Mouse (Mus musculus): Measurements from ENCODE around the gene Gcdh. TPM values are rescaled to one million over a fixed set of nuclear protein-coding genes. Genes with fewer than 3 reads are reported as not detected.

Gene Gcdh
- polyA plus RNA-seq, 1 experiment = 65.8 TPM

DNA sequence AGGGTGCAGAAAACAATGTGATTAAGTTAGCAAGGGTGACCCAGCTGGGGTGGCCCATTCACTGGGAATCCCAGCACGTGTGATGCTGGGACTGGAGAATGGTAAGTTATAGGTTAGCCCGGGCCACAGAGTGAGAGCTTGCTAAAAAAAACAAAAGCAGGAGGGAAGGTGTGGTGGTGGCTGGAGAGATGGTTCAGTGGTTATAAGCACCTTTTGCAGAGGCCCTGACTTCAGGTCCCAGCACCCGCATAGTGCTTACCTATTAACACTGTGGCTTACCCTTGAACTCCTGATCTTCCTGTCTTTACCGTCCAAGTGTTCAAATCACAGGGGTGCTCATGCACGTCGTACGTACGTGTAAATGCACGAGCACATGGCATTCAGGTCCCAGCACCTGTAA, 13.3 kb upstream of the Gcdh start:
- DNase-seq = no peak
- Histone ChIP-seq H3K4me1 (ENCODE audit: control insufficient read depth, insufficient read depth, low read length) (peaks cover 3% of the 10 kb centered on the region; the same call in 1 of the 2 replicates), H3K4me3 (replicated peaks; ENCODE audit: extremely low read depth, low read depth, low read length) (no peak overlapping the region)
- 90% methylated on average over 9 of the region's 9 CpGs for WGBS
- TF ChIP-seq CTCF (IDR thresholded peaks at IDR 0.05; ENCODE audit: insufficient read depth, low read length) (no peak), POLR2A (IDR thresholded peaks at IDR 0.05; ENCODE audit: borderline replicate concordance, extremely low read depth, low read depth, low read length) (no peak)

DNA sequence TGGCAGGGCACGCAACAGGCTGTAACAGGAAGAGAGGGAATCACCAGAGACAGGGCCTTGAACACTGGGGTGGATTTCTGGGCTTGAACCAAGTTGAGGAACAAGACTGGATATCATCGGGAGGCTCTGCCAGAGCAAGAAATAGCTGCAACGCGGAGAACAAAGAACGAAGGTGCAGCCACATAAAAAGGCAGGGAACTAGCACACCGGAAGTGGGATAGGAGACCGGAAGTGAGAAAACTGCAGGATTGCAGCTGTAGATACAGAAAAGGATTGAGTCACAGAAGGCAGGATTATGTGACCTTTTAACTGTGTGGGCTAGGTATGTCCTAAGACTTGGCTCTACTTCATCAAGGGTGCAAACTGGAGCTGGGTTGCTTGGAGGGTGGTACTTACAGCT, 10.6 kb upstream of the Gcdh start:
- peaks cover 3% of the 10 kb centered on the region; the same call in 1 of the 2 replicates for H3K4me1 ChIP-seq (ENCODE audit: control insufficient read depth, insufficient read depth, low read length)
- no peak overlapping the region for H3K4me3 ChIP-seq (replicated peaks; ENCODE audit: extremely low read depth, low read depth, low read length)
- TF ChIP-seq POLR2A (IDR thresholded peaks at IDR 0.05; ENCODE audit: borderline replicate concordance, extremely low read depth, low read depth, low read length) (no peak), CTCF (IDR thresholded peaks at IDR 0.05; ENCODE audit: insufficient read depth, low read length) (no peak)
- no peak for DNase-seq
- WGBS = 86% methylated on average over 7 of the region's 7 CpGs

DNA sequence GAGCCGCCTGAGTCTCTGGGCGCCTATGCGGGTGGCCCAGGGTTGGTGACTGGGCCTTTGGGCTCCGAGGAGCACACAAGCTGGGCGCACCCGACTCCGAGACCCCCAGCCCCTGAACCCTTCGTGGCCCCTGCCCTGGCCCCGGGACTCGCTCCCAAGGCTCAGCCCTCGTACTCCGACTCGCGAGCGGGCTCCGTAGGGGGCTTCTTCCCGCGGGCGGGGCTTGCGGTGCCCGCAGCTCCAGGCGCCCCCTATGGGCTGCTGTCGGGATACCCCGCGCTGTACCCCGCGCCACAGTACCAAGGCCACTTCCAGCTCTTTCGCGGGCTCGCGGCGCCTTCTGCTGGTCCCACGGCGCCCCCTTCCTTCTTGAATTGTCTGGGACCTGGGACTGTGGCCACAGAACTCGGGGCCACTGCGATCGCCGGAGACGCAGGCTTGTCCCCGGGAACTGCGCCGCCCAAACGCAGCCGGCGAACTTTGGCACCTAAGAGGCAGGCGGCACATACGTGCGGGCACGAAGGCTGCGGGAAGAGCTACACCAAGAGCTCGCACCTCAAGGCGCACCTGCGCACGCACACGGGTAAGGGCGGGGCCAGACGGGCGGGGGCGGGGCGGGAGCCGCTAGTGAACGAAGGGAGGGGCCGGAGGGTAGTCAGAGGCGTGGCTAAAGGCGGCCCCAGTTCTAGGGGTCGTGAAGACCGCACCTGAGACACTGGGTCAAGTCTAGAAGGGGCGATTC, 9.4 kb upstream of the Gcdh start:
- TF ChIP-seq POLR2A (IDR thresholded peaks at IDR 0.05; ENCODE audit: borderline replicate concordance, extremely low read depth, low read depth, low read length) (peak; percentile 55; the same call in 1 of the 2 replicates), CTCF (IDR thresholded peaks at IDR 0.05; ENCODE audit: insufficient read depth, low read length) (peak; percentile 40; the same call in 1 of the 2 replicates)
- DNase-seq = peak; percentile 93
- under 1% methylated on average over 68 of the region's 68 CpGs for WGBS
- H3K4me1 ChIP-seq (ENCODE audit: control insufficient read depth, insufficient read depth, low read length) = peaks cover 3% of the 10 kb centered on the region; the same call in 1 of the 2 replicates
- H3K4me3 ChIP-seq (replicated peaks; ENCODE audit: extremely low read depth, low read depth, low read length) = peak overlapping the region; percentile 83

DNA sequence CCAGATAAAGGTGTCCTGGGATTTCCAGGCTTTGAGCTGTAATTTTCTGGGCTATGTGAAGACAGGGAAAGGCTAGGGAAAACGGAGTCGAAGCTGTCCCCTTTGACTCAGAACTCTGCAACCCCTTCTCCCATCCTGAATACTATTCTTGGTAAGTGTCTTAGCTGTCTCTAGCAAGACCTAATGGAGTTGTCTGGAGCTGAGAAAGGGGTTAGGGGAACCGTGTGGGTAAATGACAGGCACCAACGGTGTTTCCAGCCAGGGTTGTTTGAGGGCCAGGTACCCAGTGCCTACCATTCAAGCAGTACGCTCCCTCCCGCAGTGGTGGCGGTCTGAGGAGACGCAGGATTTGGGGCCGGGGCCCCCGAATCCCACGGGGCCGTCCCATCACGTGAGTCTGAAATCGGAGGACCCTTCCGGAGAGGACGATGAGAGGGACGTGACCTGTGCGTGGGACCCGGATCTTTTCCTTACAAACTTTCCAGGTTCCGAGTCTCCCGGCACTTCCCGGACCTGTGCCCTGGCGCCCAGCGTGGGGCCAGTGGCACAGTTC, 8.7 kb upstream of the Gcdh start:
- TF ChIP-seq CTCF (IDR thresholded peaks at IDR 0.05; ENCODE audit: insufficient read depth, low read length) (no peak), POLR2A (IDR thresholded peaks at IDR 0.05; ENCODE audit: borderline replicate concordance, extremely low read depth, low read depth, low read length) (no peak)
- peaks cover 3% of the 10 kb centered on the region; the same call in 1 of the 2 replicates for H3K4me1 ChIP-seq (ENCODE audit: control insufficient read depth, insufficient read depth, low read length)

GRCm38 (mm10) chr8:84901752-84902151, 8.0 kb upstream of the Gcdh start, which contains the start of gene Klf1:
TSS of gene Klf1 (plus strand) at chr8:84901928.
- DNase-seq = no peak
- TF ChIP-seq POLR2A (IDR thresholded peaks at IDR 0.05; ENCODE audit: borderline replicate concordance, extremely low read depth, low read depth, low read length) = no peak
- TF ChIP-seq CTCF (IDR thresholded peaks at IDR 0.05; ENCODE audit: insufficient read depth, low read length) = no peak
- H3K4me1 ChIP-seq (ENCODE audit: control insufficient read depth, insufficient read depth, low read length) = peaks cover 3% of the 10 kb centered on the region; the same call in 1 of the 2 replicates
- WGBS = 70% methylated on average over 3 of the region's 3 CpGs
- H3K4me3 ChIP-seq (replicated peaks; ENCODE audit: extremely low read depth, low read depth, low read length) = peak within 1 kb of the TSS; percentile 83

More for the DNA sequence above, 8.7 kb upstream of the Gcdh start:
- no peak for DNase-seq
- H3K4me3 ChIP-seq (replicated peaks; ENCODE audit: extremely low read depth, low read depth, low read length) = peak overlapping the region; percentile 83
- WGBS = 8% methylated on average over 24 of the region's 24 CpGs

- 66% methylated on average over 4 of the region's 4 CpGs for WGBS
- no peak for TF ChIP-seq POLR2A (IDR thresholded peaks at IDR 0.05; ENCODE audit: borderline replicate concordance, extremely low read depth, low read depth, low read length)
Observed at GRCm38 (mm10) chr8:84901071-84901470, 7.3 kb upstream of the Gcdh start.

DNA sequence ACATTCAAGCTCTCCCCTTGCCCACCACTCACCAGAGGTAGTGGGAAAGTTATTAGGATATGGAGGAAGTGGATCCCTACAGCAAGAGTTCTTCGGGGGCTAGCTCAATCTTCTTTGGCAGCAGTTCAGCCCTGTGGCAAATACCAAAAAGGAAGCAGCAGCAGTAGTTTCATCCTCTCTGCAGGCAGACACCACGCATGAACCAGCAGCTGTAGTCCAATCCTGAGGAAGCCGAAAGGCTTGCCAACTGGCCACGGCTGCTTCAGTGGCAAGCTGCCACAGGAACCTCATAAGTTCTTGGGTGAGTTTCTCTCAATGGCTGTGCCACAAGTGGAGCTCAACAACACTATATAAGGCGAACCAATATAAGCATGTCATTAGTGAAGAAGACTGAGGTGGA, 2.2 kb upstream of the Gcdh start:
- Histone ChIP-seq H3K4me1 (ENCODE audit: control insufficient read depth, insufficient read depth, low read length) (peaks cover 4% of the 10 kb centered on the region), H3K4me3 (replicated peaks; ENCODE audit: extremely low read depth, low read depth, low read length) (no peak overlapping the region)
- no peak for DNase-seq
- 78% methylated on average over 5 of the region's 5 CpGs for WGBS
- TF ChIP-seq POLR2A (IDR thresholded peaks at IDR 0.05; ENCODE audit: borderline replicate concordance, extremely low read depth, low read depth, low read length) (no peak), CTCF (IDR thresholded peaks at IDR 0.05; ENCODE audit: insufficient read depth, low read length) (no peak)

More at GRCm38 (mm10) chr8:84901071-84901470, 7.3 kb upstream of the Gcdh start:
- no peak for DNase-seq
- H3K4me3 ChIP-seq (replicated peaks; ENCODE audit: extremely low read depth, low read depth, low read length) = no peak overlapping the region
- H3K4me1 ChIP-seq (ENCODE audit: control insufficient read depth, insufficient read depth, low read length) = peaks cover 3% of the 10 kb centered on the region; the same call in 1 of the 2 replicates

- 14% methylated on average over 31 of the region's 31 CpGs for WGBS
- TF ChIP-seq CTCF (IDR thresholded peaks at IDR 0.05; ENCODE audit: insufficient read depth, low read length) = no peak
Observed at GRCm38 (mm10) chr8:84892993-84893708, 570 bp downstream of the Gcdh start.

DNA sequence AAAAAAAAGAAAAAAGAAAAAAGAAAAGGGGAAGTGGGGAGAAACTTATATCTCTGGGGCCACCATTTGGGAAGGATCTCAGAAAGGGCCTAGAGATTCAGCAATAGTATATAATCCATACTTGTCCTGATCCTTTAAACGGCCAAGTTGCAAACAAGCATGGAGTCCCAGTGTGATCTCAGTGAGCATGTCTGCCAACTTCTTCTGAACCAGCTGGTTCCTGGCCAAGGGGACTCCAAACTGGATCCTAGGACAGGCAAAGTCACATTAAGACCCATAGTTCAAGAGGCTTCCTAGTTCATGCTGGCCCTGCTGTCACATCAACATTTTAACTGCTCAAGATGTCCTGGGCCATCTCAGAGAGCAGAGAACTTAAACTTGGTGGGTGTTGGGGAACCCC, 4.6 kb downstream of the Gcdh start:
- H3K4me3 ChIP-seq (replicated peaks; ENCODE audit: extremely low read depth, low read depth, low read length) = no peak overlapping the region
- H3K4me1 ChIP-seq (ENCODE audit: control insufficient read depth, insufficient read depth, low read length) = peaks cover 3% of the 10 kb centered on the region
- no peak for TF ChIP-seq POLR2A (IDR thresholded peaks at IDR 0.05; ENCODE audit: borderline replicate concordance, extremely low read depth, low read depth, low read length)
- TF ChIP-seq CTCF (IDR thresholded peaks at IDR 0.05; ENCODE audit: insufficient read depth, low read length) = no peak
- WGBS = 90% methylated on average over 1 of the region's 1 CpGs
- DNase-seq = no peak

More at GRCm38 (mm10) chr8:84892993-84893708, 570 bp downstream of the Gcdh start:
- peaks cover 4% of the 10 kb centered on the region for H3K4me1 ChIP-seq (ENCODE audit: control insufficient read depth, insufficient read depth, low read length)
- DNase-seq = no peak
- peak overlapping the region; percentile 79 for H3K4me3 ChIP-seq (replicated peaks; ENCODE audit: extremely low read depth, low read depth, low read length)
